Mouse (Mus musculus): ENCODE measurements around the gene Prdm16. TPM values are rescaled to one million over a fixed set of nuclear protein-coding genes. Genes with fewer than 3 reads are reported as not detected.

Prdm16 gene
- polyA plus RNA-seq, 1 experiment, result 2.0 TPM

- no peak overlapping the region for H3K27ac ChIP-seq (ENCODE audit: insufficient read depth, low read length)
- no peaks in the 10 kb centered on the region for H3K36me3 ChIP-seq (ENCODE audit: control insufficient read depth, insufficient read depth, low read length)
- no peaks in the 10 kb centered on the region for H3K27me3 ChIP-seq (ENCODE audit: control insufficient read depth, insufficient read depth, low read length)
- no peak for TF ChIP-seq CTCF (IDR thresholded peaks at IDR 0.05; ENCODE audit: extremely low read depth, insufficient read depth, insufficient read length, insufficient replicate concordance)
- no peak for TF ChIP-seq POLR2A (IDR thresholded peaks at IDR 0.05; ENCODE audit: low read depth, low read length)
- no peaks in the 10 kb centered on the region for H3K4me1 ChIP-seq (ENCODE audit: control insufficient read depth, insufficient read depth, insufficient read length)
- DNase-seq (ENCODE audit: low read depth in 1 of 2, low spot score in 2 of 2), result no peak
- WGBS, result 92% methylated on average over 11 of the region's 11 CpGs
- no peak overlapping the region for H3K4me3 ChIP-seq (ENCODE audit: extremely low read depth, insufficient read depth, insufficient read length)
Measured at GRCm38 (mm10) chr4:154590910-154591309, 45.8 kb downstream of the Prdm16 start.

- WGBS, result 84% methylated on average over 11 of the region's 11 CpGs
- H3K4me3 ChIP-seq (ENCODE audit: extremely low read depth, insufficient read depth, insufficient read length), result no peak overlapping the region
- no peaks in the 10 kb centered on the region for H3K36me3 ChIP-seq (ENCODE audit: control insufficient read depth, insufficient read depth, low read length)
- TF ChIP-seq POLR2A (IDR thresholded peaks at IDR 0.05; ENCODE audit: low read depth, low read length) (no peak), CTCF (IDR thresholded peaks at IDR 0.05; ENCODE audit: extremely low read depth, insufficient read depth, insufficient read length, insufficient replicate concordance) (no peak)
- no peaks in the 10 kb centered on the region for H3K27me3 ChIP-seq (ENCODE audit: control insufficient read depth, insufficient read depth, low read length)
- no peak for DNase-seq (ENCODE audit: low read depth in 1 of 2, low spot score in 2 of 2)
- H3K27ac ChIP-seq (ENCODE audit: insufficient read depth, low read length), result no peak overlapping the region
- H3K4me1 ChIP-seq (ENCODE audit: control insufficient read depth, insufficient read depth, insufficient read length), result no peaks in the 10 kb centered on the region
Measured at GRCm38 (mm10) chr4:154586334-154586733, 50.3 kb downstream of the Prdm16 start.

GRCm38 (mm10) chr4:154585779-154586178, 50.9 kb downstream of the Prdm16 start:
- DNase-seq (ENCODE audit: low read depth in 1 of 2, low spot score in 2 of 2), result no peak
- TF ChIP-seq CTCF (IDR thresholded peaks at IDR 0.05; ENCODE audit: extremely low read depth, insufficient read depth, insufficient read length, insufficient replicate concordance) (no peak), POLR2A (IDR thresholded peaks at IDR 0.05; ENCODE audit: low read depth, low read length) (no peak)
- 86% methylated on average over 14 of the region's 14 CpGs for WGBS
- Histone ChIP-seq H3K27me3 (ENCODE audit: control insufficient read depth, insufficient read depth, low read length) (no peaks in the 10 kb centered on the region), H3K36me3 (ENCODE audit: control insufficient read depth, insufficient read depth, low read length) (no peaks in the 10 kb centered on the region), H3K4me3 (ENCODE audit: extremely low read depth, insufficient read depth, insufficient read length) (no peak overlapping the region), H3K27ac (ENCODE audit: insufficient read depth, low read length) (no peak overlapping the region), H3K4me1 (ENCODE audit: control insufficient read depth, insufficient read depth, insufficient read length) (no peaks in the 10 kb centered on the region)

GRCm38 (mm10) chr4:154583712-154584111, 53.0 kb downstream of the Prdm16 start:
- no peaks in the 10 kb centered on the region for H3K4me1 ChIP-seq (ENCODE audit: control insufficient read depth, insufficient read depth, insufficient read length)
- no peaks in the 10 kb centered on the region for H3K27me3 ChIP-seq (ENCODE audit: control insufficient read depth, insufficient read depth, low read length)
- no peak for DNase-seq (ENCODE audit: low read depth in 1 of 2, low spot score in 2 of 2)
- no peaks in the 10 kb centered on the region for H3K36me3 ChIP-seq (ENCODE audit: control insufficient read depth, insufficient read depth, low read length)
- no peak for TF ChIP-seq CTCF (IDR thresholded peaks at IDR 0.05; ENCODE audit: extremely low read depth, insufficient read depth, insufficient read length, insufficient replicate concordance)
- TF ChIP-seq POLR2A (IDR thresholded peaks at IDR 0.05; ENCODE audit: low read depth, low read length), result no peak
- H3K4me3 ChIP-seq (ENCODE audit: extremely low read depth, insufficient read depth, insufficient read length), result no peak overlapping the region
- 91% methylated on average over 13 of the region's 13 CpGs for WGBS
- H3K27ac ChIP-seq (ENCODE audit: insufficient read depth, low read length), result no peak overlapping the region

GRCm38 (mm10) chr4:154582607-154583236, 54.0 kb downstream of the Prdm16 start:
- H3K4me1 ChIP-seq (ENCODE audit: control insufficient read depth, insufficient read depth, insufficient read length), result no peaks in the 10 kb centered on the region
- no peaks in the 10 kb centered on the region for H3K36me3 ChIP-seq (ENCODE audit: control insufficient read depth, insufficient read depth, low read length)
- 94% methylated on average over 21 of the region's 21 CpGs for WGBS
- no peak for DNase-seq (ENCODE audit: low read depth in 1 of 2, low spot score in 2 of 2)
- H3K27me3 ChIP-seq (ENCODE audit: control insufficient read depth, insufficient read depth, low read length), result no peaks in the 10 kb centered on the region
- H3K4me3 ChIP-seq (ENCODE audit: extremely low read depth, insufficient read depth, insufficient read length), result no peak overlapping the region
- TF ChIP-seq POLR2A (IDR thresholded peaks at IDR 0.05; ENCODE audit: low read depth, low read length) (no peak), CTCF (IDR thresholded peaks at IDR 0.05; ENCODE audit: extremely low read depth, insufficient read depth, insufficient read length, insufficient replicate concordance) (no peak)
- H3K27ac ChIP-seq (ENCODE audit: insufficient read depth, low read length), result no peak overlapping the region

GRCm38 (mm10) chr4:154581261-154581886, 55.3 kb downstream of the Prdm16 start:
- no peak for DNase-seq (ENCODE audit: low read depth in 1 of 2, low spot score in 2 of 2)
- Histone ChIP-seq H3K36me3 (ENCODE audit: control insufficient read depth, insufficient read depth, low read length) (no peaks in the 10 kb centered on the region), H3K27ac (ENCODE audit: insufficient read depth, low read length) (no peak overlapping the region), H3K4me3 (ENCODE audit: extremely low read depth, insufficient read depth, insufficient read length) (no peak overlapping the region), H3K27me3 (ENCODE audit: control insufficient read depth, insufficient read depth, low read length) (no peaks in the 10 kb centered on the region), H3K4me1 (ENCODE audit: control insufficient read depth, insufficient read depth, insufficient read length) (no peaks in the 10 kb centered on the region)
- TF ChIP-seq POLR2A (IDR thresholded peaks at IDR 0.05; ENCODE audit: low read depth, low read length) (no peak), CTCF (IDR thresholded peaks at IDR 0.05; ENCODE audit: extremely low read depth, insufficient read depth, insufficient read length, insufficient replicate concordance) (no peak)
- WGBS, result 61% methylated on average over 16 of the region's 16 CpGs
